Mouse (Mus musculus) Patski (cell line): ENCODE data around the gene Kcne1l. TPM values are rescaled to one million over a fixed set of nuclear protein-coding genes. Genes with fewer than 3 reads are reported as not detected.

ENCODE experiments used
- ATAC-seq: fragments of 100-300 bp; one replicate; pipeline ENCODE4 v1.8.0; 2021
- CTCF ChIA-PET: fragments of 350-600 bp; sonication (Branson Sonifier 250); formaldehyde crosslinking; loops from one replicate; lab custom pipeline; 2022; ENCODE audit warnings: inconsistent platforms; lab: Charles Lee
- POLR2A ChIA-PET: fragments of 350-600 bp; sonication (Branson Sonifier 250); formaldehyde crosslinking; loops from one replicate; lab custom pipeline; 2022; ENCODE audit warnings: antibody characterized with exemption, inconsistent platforms; lab: Charles Lee
- DNase-seq: peaks from one replicate; pipeline ENCODE4 v3.0.0-alpha.2; 2011; ENCODE audit warnings: low read depth, low spot score
- H3K27me3 ChIP-seq: fragments of 371-371 bp; one replicate; pipeline ENCODE4 v1.5.1; 2021
- CTCF ChIP-seq: fragments of 100-300 bp; IDR thresholded peaks from one replicate; pipeline ENCODE4 v1.5.1; 2021
- in situ Hi-C: fragments of 300-500 bp; cut with MboI; formaldehyde crosslinking; loops from 3 replicates; pipeline ENCODE4 v1.11.1; 2018; ENCODE audit warnings: low pct_unique_long_range_greater_than_20kb, mixed read lengths
- polyA plus RNA-seq: library from polyadenylated mRNA; unstranded; gene quantifications from one replicate; pipeline ENCODE4 v1.2.3, GENCODE M21; 2021

Kcne1l gene
- polyA plus RNA-seq, result not detected

DNA sequence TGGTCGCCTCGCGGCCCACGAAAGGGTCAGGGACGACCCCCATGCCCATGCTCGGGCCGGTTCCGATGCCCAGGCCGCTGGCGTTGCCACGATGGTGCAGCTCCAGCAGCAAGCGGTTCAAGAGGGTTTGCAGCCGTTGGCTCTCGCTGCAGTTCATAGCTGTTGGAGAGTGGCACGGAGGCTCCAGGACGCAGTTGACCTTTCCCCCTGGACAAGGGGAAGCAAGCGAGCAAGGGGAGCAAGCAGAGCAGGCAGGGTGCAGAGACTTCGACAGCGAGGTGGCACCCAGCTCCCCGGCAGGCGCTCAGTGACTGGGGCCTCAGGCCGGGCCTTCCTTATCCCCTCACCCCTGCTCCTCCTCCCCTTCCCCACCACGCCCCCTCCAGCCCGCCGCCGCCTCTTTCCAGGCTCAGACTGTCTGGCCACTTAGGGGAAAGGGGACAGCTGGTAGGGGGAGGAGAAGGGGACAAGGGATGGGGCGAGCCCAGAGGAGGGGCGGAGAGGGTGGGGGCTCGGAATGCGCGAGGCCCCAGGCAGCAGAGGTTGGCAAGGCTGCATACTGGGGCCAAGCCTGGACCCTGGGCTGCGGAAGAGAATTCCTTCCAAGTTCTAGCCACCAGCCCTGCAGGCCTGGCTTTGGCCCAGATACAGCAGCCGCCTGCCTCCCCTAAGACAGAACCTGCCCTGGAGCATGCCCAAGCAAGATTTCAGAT is at the start of gene Kcne1l:
Kcne1l (minus strand) TSS at position 426 of the 713 bp plus-strand sequence.
- POLR2A ChIA-PET, result no interaction called here
- no peak for ATAC-seq
- in situ Hi-C loops, result no loop called here
- CTCF ChIA-PET, result no interaction called here
- no peak for TF ChIP-seq CTCF
- no peak for DNase-seq
- H3K27me3 ChIP-seq, result peaks cover 9% of the 10 kb centered on the region

DNA sequence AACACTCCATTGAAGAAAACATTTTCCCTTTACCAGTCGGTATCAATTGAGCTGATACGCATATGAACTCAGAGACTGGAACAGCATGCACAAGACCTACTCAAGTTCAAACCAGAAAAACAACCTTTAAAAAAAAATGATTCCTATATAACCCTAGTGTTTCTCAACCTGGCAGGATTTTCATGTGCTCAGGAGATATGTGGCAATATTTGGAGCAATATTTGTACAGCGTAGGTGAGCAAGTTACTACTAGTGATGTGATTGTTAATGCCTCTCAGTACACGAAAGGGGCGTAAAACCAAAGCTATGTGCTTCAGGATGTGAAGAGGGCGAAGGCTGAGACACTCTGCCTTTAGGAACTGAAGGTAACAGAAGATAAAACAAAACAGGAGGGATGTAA is 30.1 kb upstream of the Kcne1l start:
- DNase-seq (no peak), ATAC-seq (no peak)
- CTCF ChIA-PET, result no interaction called here
- H3K27me3 ChIP-seq, result peaks cover 29% of the 10 kb centered on the region
- in situ Hi-C loops, result no loop called here
- POLR2A ChIA-PET, result no interaction called here
- TF ChIP-seq CTCF, result no peak

DNA sequence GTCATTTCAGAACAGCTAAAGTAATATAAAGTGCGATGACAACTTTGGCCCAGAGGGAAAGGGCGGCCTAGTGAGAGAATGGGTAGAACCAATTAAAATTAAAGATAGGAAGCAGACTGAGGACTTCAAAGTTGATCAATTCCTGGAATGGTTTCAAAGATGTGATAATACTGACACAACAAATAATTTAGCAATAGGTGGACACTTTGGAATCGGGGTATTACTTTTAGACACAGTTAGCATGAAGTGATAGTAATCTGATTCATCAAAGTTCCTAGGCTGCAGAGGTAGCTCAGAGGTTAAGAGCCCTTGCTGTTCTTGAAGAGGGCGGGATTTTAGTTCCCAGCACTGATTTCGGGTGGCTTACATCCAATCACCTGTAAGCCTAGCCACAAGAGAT is 29.4 kb upstream of the Kcne1l start:
- in situ Hi-C loops, result no loop called here
- DNase-seq (no peak), ATAC-seq (no peak)
- CTCF ChIA-PET, result no interaction called here
- H3K27me3 ChIP-seq, result peaks cover 22% of the 10 kb centered on the region
- TF ChIP-seq CTCF, result no peak
- POLR2A ChIA-PET, result no interaction called here

DNA sequence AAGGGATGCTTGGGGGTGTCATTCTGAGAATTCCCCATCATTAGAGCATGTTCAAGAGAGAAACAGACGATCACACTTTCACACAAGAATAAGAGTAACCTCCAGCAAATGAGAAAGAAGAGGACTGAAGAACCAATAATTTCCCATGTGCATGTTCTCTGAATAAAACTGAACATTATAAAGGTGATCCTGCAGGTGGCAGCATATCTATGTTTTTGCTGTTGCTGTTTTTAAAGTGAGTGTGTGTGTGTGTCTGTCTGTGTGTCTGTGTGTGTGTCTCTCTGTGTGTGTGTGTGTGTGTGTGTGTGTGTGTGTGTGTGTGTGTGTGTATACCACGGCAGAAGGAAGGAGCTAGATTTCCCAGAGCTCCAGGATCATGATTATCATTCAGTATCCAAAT is 19.7 kb upstream of the Kcne1l start:
- peaks cover 8% of the 10 kb centered on the region for H3K27me3 ChIP-seq
- ChIA-PET CTCF (interaction anchor here (1.0 to 2.8 kb wide), 4 partner anchors 201 to 214 kb away, joined by 3 to 8 read pairs (median 4); no protein-coding TSS in a partner anchor), POLR2A (no interaction called here)
- ATAC-seq (no peak), DNase-seq (no peak)
- peak; percentile 33 for TF ChIP-seq CTCF
- in situ Hi-C loops, result loop anchor here (10.0 kb wide), 2 partner anchors 59 to 209 kb away; no protein-coding TSS in a partner anchor

DNA sequence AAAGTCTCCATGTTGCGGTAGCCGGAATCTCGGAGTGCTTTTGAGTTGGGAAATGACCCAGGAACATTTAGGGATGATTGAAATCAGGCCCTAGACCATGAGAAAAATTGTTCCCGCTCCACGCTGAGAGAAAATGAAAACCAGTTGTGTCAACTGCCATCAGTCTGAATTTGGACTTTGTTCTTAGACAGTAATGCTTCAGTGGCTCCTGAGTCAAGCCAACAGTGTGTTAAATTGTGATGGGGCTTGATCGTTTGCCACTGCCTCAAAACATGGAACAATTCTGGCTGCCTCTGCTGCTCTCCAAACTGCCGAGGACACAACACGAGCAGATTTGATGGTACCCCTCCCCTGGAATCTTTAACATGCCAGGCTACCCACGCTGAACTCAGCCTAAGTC is 10.0 kb upstream of the Kcne1l start:
- H3K27me3 ChIP-seq, result peaks cover 8% of the 10 kb centered on the region
- ATAC-seq (no peak), DNase-seq (no peak)
- TF ChIP-seq CTCF, result no peak
- in situ Hi-C loops, result no loop called here
- POLR2A ChIA-PET, result no interaction called here
- CTCF ChIA-PET, result interaction anchor here (0.9 kb wide), 1 partner anchor 9 kb away, joined by 3 read pairs; no protein-coding TSS in a partner anchor

DNA sequence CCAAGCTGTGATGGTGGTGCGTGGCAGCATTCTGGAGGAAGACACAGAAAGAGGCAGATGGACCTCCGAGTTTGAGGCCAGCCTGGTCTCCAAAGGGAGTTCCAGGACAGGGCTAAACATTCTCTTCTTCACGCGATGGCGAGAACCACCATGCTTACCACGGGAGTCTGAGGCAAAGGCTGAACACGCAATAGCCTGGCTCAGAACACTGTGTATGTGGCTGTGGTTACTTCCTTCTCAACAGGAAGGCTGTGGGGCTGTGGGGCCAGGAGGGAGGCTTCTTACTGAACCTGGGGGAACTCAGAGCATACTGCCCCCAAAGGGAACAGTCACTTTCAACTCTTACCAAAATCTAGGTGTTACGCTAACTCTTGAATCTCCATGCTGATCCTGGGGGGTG is 9.2 kb upstream of the Kcne1l start:
- DNase-seq (no peak), ATAC-seq (no peak)
- POLR2A ChIA-PET, result no interaction called here
- CTCF ChIA-PET, result interaction anchor here (1.0 kb wide), 1 partner anchor 114 kb away, joined by 3 read pairs; no protein-coding TSS in a partner anchor
- in situ Hi-C loops, result no loop called here
- peaks cover 7% of the 10 kb centered on the region for H3K27me3 ChIP-seq
- TF ChIP-seq CTCF, result no peak

DNA sequence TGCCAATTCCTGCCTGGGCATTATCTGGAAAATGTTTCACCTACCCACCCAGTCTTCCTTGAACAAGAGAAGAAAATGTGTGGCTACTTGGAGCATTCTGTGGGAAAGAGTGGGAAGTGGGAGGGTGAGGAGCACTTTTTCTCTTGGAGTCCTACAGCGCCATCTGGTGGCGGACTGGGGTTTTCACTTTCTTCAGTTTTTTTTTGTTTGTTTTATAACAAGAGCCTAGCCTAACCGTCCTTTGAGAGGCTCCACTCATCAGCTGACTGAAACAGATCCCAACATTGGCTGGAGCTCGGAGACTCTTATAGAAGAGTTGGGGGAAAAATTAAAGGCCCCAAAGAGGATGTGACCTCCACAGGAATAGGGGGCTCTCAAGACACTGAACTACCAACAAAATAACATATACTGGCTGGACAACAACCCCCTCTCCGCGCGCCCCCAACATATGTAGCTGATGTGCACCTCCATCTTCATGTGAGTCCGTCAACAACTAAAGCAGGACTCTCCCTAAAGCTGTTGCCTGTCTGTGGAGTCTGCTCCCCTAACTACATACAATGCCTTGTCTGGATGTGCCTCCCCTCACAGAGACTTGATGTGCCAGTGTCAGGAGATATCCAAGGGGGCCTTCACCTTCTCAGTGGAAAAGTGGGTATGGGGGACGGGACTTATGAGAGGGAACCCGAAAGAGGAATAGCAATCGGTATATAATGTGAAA is 8.4 kb upstream of the Kcne1l start:
- in situ Hi-C loops, result loop anchor here (5.0 kb wide), 1 partner anchor 72 kb away; no protein-coding TSS in a partner anchor
- DNase-seq (no peak), ATAC-seq (no peak)

DNA sequence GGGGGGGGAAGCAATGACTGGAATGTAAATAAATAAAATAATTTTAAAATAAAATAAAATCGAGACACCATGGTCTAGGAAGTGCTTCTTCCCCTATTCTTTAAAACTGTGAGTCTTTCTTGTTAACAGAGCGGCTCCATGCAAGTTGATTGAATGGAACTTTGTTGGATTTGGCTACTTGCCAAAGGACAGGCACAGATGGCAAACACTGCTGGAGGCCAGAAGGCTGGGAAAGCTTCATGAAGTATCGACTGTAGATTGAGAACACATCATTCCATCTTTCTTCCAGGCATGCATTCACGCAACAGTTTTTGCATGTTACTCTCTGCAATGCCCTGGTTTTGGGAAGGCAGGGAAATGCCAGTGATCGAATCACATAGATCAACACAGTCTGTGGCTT is 4.3 kb upstream of the Kcne1l start:
- ATAC-seq, result no peak
- DNase-seq, result no peak
- H3K27me3 ChIP-seq, result peaks cover 6% of the 10 kb centered on the region
- CTCF ChIA-PET, result no interaction called here
- POLR2A ChIA-PET, result no interaction called here
- no peak for TF ChIP-seq CTCF
- in situ Hi-C loops, result loop anchor here (5.0 kb wide), 1 partner anchor 68 kb away; no protein-coding TSS in a partner anchor

More for the DNA sequence above, 8.4 kb upstream of the Kcne1l start:
- CTCF ChIA-PET, result interaction anchor here (1.0 to 1.7 kb wide), 6 partner anchors 10 to 154 kb away, joined by 3 to 13 read pairs (median 3); no protein-coding TSS in a partner anchor
- POLR2A ChIA-PET, result interaction anchor here (0.6 kb wide), 1 partner anchor 67 kb away, joined by 4 read pairs; no protein-coding TSS in a partner anchor
- H3K27me3 ChIP-seq, result peaks cover under 1% of the 10 kb centered on the region
- no peak for TF ChIP-seq CTCF

DNA sequence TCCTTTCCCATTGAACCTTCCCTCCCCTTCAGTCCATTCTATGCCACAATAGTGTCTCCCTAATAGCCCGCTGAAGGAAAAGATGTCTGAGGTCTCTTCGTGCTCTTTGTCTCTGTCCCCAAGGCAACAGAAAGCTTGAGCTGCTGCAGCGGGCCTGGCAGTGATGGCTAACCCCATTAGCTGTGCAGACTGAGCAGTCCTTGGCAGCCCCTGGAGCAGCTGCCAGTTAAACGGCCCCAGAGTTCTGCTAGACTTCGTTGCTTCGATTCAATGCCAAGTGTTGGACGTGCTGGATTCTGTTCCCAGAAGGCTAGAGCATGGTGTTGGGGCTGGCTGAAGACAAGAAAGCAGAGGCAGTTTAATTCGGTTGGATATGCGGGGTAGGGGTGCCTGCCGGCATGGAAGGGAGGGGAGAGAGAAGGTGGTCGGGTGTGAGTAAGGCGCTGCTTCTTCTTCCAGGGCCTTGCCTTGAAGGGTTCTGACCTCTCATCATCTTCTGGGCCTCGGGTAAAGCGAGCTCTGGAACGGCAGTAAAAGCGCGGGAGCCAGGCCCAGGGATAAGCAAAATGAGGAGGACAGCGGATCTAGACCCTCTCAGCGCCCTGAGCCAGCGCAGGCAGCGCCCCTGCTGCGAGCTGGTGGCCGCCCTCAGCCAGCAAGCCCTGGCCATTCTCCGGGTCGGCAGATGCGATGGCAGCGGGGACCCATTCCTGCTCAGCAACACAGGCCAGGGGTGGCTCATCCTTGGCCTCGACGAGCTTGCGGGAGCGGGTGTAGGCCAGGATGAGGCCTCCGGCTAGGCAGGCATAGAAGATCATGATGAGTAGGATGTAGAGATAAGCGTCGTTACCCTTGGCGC is 855 bp downstream of the Kcne1l start:
- DNase-seq (no peak), ATAC-seq (no peak)
- peaks cover 9% of the 10 kb centered on the region for H3K27me3 ChIP-seq
- ChIA-PET POLR2A (no interaction called here), CTCF (no interaction called here)
- no peak for TF ChIP-seq CTCF
- in situ Hi-C loops, result no loop called here

DNA sequence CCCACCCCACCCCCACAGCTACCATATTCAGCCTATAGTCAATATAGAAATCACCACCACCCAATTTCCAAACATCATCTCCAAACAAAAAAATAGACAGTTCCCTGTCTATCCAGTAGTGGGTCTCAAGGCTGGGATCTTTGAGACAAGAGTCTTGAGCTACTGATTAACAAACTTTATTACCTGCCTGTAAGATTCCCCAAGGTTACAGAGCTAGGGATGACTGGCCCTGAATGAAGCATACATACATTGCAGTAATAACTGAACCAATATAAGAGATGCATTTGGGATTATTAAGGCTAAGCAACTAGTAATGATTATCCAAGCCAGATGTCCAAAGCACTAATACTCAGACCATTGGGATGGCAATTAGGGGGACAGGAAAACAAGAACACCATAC is 1.5 kb downstream of the Kcne1l start:
- ChIA-PET CTCF (interaction anchor here (1.3 kb wide), 1 partner anchor 9 kb away, joined by 6 read pairs; no protein-coding TSS in a partner anchor), POLR2A (no interaction called here)
- ATAC-seq (no peak), DNase-seq (no peak)
- peaks cover 9% of the 10 kb centered on the region for H3K27me3 ChIP-seq
- in situ Hi-C loops, result no loop called here
- TF ChIP-seq CTCF, result no peak
